Mouse (Mus musculus) embryonic facial prominence, embryonic 15.5 days (tissue): ENCODE measurements around the gene Gm45808. TPM values are rescaled to one million over a fixed set of nuclear protein-coding genes. Genes with fewer than 3 reads are reported as not detected.

Experiments
- ATAC-seq: fragments of 200-750 bp; cut with Nextera tagmentation; 2 replicates; pipeline ENCODE4 v1.8.0; 2017; ENCODE audit warnings: low read depth, moderate TSS enrichment; ENCODE audit not compliant: insufficient number of reproducible peaks, low FRiP score, low TSS enrichment
- H3K27ac ChIP-seq: fragments of 300-500 bp; sonication (generic); replicated peaks from 2 replicates; pipeline ENCODE4 v1.5.1; 2015; ENCODE audit warnings: mild to moderate bottlenecking, inconsistent platforms
- H3K27me3 ChIP-seq: fragments of 300-500 bp; sonication (generic); 2 replicates; pipeline ENCODE4 v1.6.1; 2015; ENCODE audit warnings: inconsistent platforms
- H3K36me3 ChIP-seq: fragments of 300-500 bp; sonication (generic); 2 replicates; pipeline ENCODE4 v1.6.1; 2015; ENCODE audit warnings: mild to moderate bottlenecking, inconsistent platforms
- H3K4me1 ChIP-seq: fragments of 300-500 bp; sonication (generic); 2 replicates; pipeline ENCODE4 v1.6.1; 2015; ENCODE audit warnings: inconsistent platforms
- H3K4me2 ChIP-seq: fragments of 300-500 bp; sonication (generic); replicated peaks from 2 replicates; pipeline ENCODE4 v1.6.1; 2015; ENCODE audit warnings: mild to moderate bottlenecking, inconsistent platforms
- H3K4me3 ChIP-seq: fragments of 300-500 bp; sonication (generic); replicated peaks from 2 replicates; pipeline ENCODE4 v1.5.1; 2015; ENCODE audit warnings: mild to moderate bottlenecking, inconsistent platforms
- H3K9ac ChIP-seq: fragments of 300-500 bp; sonication (generic); 2 replicates; pipeline ENCODE4 v1.6.1; 2015; ENCODE audit warnings: inconsistent platforms
- H3K9me3 ChIP-seq: fragments of 300-500 bp; sonication (generic); replicated peaks from 2 replicates; pipeline ENCODE4 v1.6.1; 2016; ENCODE audit warnings: inconsistent platforms
- WGBS: fragments of 180-500 bp; shearing (Covaris S2); methylation state at CpG from one replicate; pipeline ENCODE4 v1.1.7; 2015; 5-methylcytosine and 5-hydroxymethylcytosine counted together
- polyA plus RNA-seq: library from polyadenylated mRNA; unstranded; fragments of >200 nt; fragmentation: Nextera tagmentation; extraction: Ambion mirVana; gene quantifications from 2 replicates; pipeline ENCODE4 v1.2.1, GENCODE M21; 2015

Gene Gm45808
- polyA plus RNA-seq, 1 experiment from 2014 or later: not detected

GRCm38 (mm10) chr7:45508561-45508960 is 21.9 kb upstream of the Gm45808 start:
- Histone ChIP-seq H3K9me3 (no peaks in the 10 kb centered on the region), H3K4me1 (peaks cover 17% of the 10 kb centered on the region), H3K27me3 (no peaks in the 10 kb centered on the region), H3K27ac (no peak overlapping the region), H3K4me2 (peak overlapping the region; percentile 92; the same call in 1 of the 2 replicates), H3K9ac (no peak overlapping the region), H3K36me3 (peaks cover 20% of the 10 kb centered on the region), H3K4me3 (peak overlapping the region; percentile 82)
- no peak for ATAC-seq
- 85% methylated on average over 6 of the region's 6 CpGs for WGBS

- no peak for ATAC-seq
- H3K9me3 ChIP-seq: no peaks in the 10 kb centered on the region
- no peak overlapping the region for H3K27ac ChIP-seq
- H3K4me3 ChIP-seq: no peak overlapping the region
- H3K4me2 ChIP-seq: no peak overlapping the region
- no peaks in the 10 kb centered on the region for H3K27me3 ChIP-seq
- WGBS: 91% methylated on average over 6 of the region's 6 CpGs
- peaks cover 17% of the 10 kb centered on the region for H3K4me1 ChIP-seq
- peaks cover 25% of the 10 kb centered on the region for H3K36me3 ChIP-seq
- no peak overlapping the region for H3K9ac ChIP-seq
These were observed 21.0 kb upstream of the Gm45808 start for GRCm38 (mm10) chr7:45507583-45507982.

- Histone ChIP-seq H3K27ac (no peak overlapping the region), H3K4me1 (no peaks in the 10 kb centered on the region), H3K4me2 (no peak overlapping the region), H3K4me3 (no peak overlapping the region), H3K36me3 (peaks cover 87% of the 10 kb centered on the region), H3K9me3 (no peaks in the 10 kb centered on the region), H3K27me3 (no peaks in the 10 kb centered on the region), H3K9ac (no peak overlapping the region)
- no peak for ATAC-seq
- 95% methylated on average over 6 of the region's 6 CpGs for WGBS
These were observed 11.8 kb upstream of the Gm45808 start for GRCm38 (mm10) chr7:45498427-45498826.

- H3K4me1 ChIP-seq: peaks cover 8% of the 10 kb centered on the region
- no peak overlapping the region for H3K9ac ChIP-seq
- H3K36me3 ChIP-seq: peaks cover 75% of the 10 kb centered on the region
- no peak overlapping the region for H3K27ac ChIP-seq
- H3K9me3 ChIP-seq: no peaks in the 10 kb centered on the region
- H3K4me2 ChIP-seq: no peak overlapping the region
- no peak for ATAC-seq
- no peaks in the 10 kb centered on the region for H3K27me3 ChIP-seq
- no peak overlapping the region for H3K4me3 ChIP-seq
- 85% methylated on average over 9 of the region's 9 CpGs for WGBS
These were observed 7.9 kb upstream of the Gm45808 start for GRCm38 (mm10) chr7:45494548-45494947.

GRCm38 (mm10) chr7:45492951-45493350 is 6.3 kb upstream of the Gm45808 start:
- peaks cover 59% of the 10 kb centered on the region for H3K36me3 ChIP-seq
- no peaks in the 10 kb centered on the region for H3K9me3 ChIP-seq
- peaks cover 17% of the 10 kb centered on the region for H3K4me1 ChIP-seq
- H3K27me3 ChIP-seq: no peaks in the 10 kb centered on the region
- H3K4me3 ChIP-seq: no peak overlapping the region
- WGBS: 89% methylated on average over 5 of the region's 5 CpGs
- no peak overlapping the region for H3K27ac ChIP-seq
- H3K9ac ChIP-seq: no peak overlapping the region
- H3K4me2 ChIP-seq: no peak overlapping the region
- no peak for ATAC-seq

GRCm38 (mm10) chr7:45492225-45492844 is 5.7 kb upstream of the Gm45808 start:
- Histone ChIP-seq H3K36me3 (peaks cover 53% of the 10 kb centered on the region), H3K4me2 (no peak overlapping the region), H3K27ac (no peak overlapping the region), H3K9ac (no peak overlapping the region), H3K4me3 (no peak overlapping the region), H3K4me1 (peaks cover 18% of the 10 kb centered on the region), H3K9me3 (no peaks in the 10 kb centered on the region), H3K27me3 (no peaks in the 10 kb centered on the region)
- ATAC-seq: no peak
- WGBS: 87% methylated on average over 8 of the region's 8 CpGs

- 0 out of 2 replicates have a peak overlapping the region, but pooled peaks have one; percentile 24 for H3K4me2 ChIP-seq
- no peaks in the 10 kb centered on the region for H3K27me3 ChIP-seq
- peaks cover 20% of the 10 kb centered on the region for H3K4me1 ChIP-seq
- 16% methylated on average over 3 of the region's 3 CpGs for WGBS
- H3K9ac ChIP-seq: no peak overlapping the region
- peaks cover 42% of the 10 kb centered on the region for H3K36me3 ChIP-seq
- no peaks in the 10 kb centered on the region for H3K9me3 ChIP-seq
- ATAC-seq: no peak
- no peak overlapping the region for H3K4me3 ChIP-seq
- peak overlapping the region; percentile 31; the same call in 1 of the 2 replicates for H3K27ac ChIP-seq
These were observed 4.7 kb upstream of the Gm45808 start for GRCm38 (mm10) chr7:45491264-45491663.

- H3K9ac ChIP-seq: no peak overlapping the region
- ATAC-seq: no peak
- H3K4me1 ChIP-seq: peaks cover 20% of the 10 kb centered on the region
- H3K36me3 ChIP-seq: peaks cover 37% of the 10 kb centered on the region
- H3K9me3 ChIP-seq: no peaks in the 10 kb centered on the region
- peak overlapping the region; percentile 31; the same call in 1 of the 2 replicates for H3K27ac ChIP-seq
- H3K4me2 ChIP-seq: 0 out of 2 replicates have a peak overlapping the region, but pooled peaks have one; percentile 24
- WGBS: 35% methylated on average over 9 of the region's 9 CpGs
- H3K4me3 ChIP-seq: no peak overlapping the region
- H3K27me3 ChIP-seq: no peaks in the 10 kb centered on the region
These were observed 4.2 kb upstream of the Gm45808 start for GRCm38 (mm10) chr7:45490822-45491221.

- Histone ChIP-seq H3K36me3 (peaks cover 25% of the 10 kb centered on the region), H3K4me3 (no peak overlapping the region), H3K9me3 (no peaks in the 10 kb centered on the region), H3K27me3 (no peaks in the 10 kb centered on the region), H3K9ac (no peak overlapping the region), H3K4me2 (no peak overlapping the region), H3K4me1 (peaks cover 20% of the 10 kb centered on the region), H3K27ac (no peak overlapping the region)
- 76% methylated on average over 7 of the region's 7 CpGs for WGBS
- ATAC-seq: no peak
These were observed 3.0 kb upstream of the Gm45808 start for GRCm38 (mm10) chr7:45489578-45489977.

GRCm38 (mm10) chr7:45488293-45489204 is 1.9 kb upstream of the Gm45808 start, which contains the start of gene Dhdh:
Gene Dhdh, minus strand, starts transcription at chr7:45488805.
- peak within 1 kb of the TSS; percentile 48 for H3K4me3 ChIP-seq
- no peaks in the 10 kb centered on the region for H3K27me3 ChIP-seq
- peaks cover 15% of the 10 kb centered on the region for H3K36me3 ChIP-seq
- H3K4me2 ChIP-seq: peak within 1 kb of the TSS; percentile 67
- no peaks in the 10 kb centered on the region for H3K9me3 ChIP-seq
- peak within 1 kb of the TSS; percentile 83 for H3K27ac ChIP-seq
- H3K9ac ChIP-seq: peak within 1 kb of the TSS; percentile 35
- H3K4me1 ChIP-seq: peaks cover 20% of the 10 kb centered on the region
- 7% methylated on average over 38 of the region's 38 CpGs for WGBS
- ATAC-seq: peak; percentile 67; the same call in 1 of the 2 replicates

GRCm38 (mm10) chr7:45487861-45488292 is 1.3 kb upstream of the Gm45808 start:
- H3K4me3 ChIP-seq: peak overlapping the region; percentile 48
- WGBS: 46% methylated on average over 11 of the region's 11 CpGs
- no peaks in the 10 kb centered on the region for H3K27me3 ChIP-seq
- peak overlapping the region; percentile 35; the same call in 1 of the 2 replicates for H3K9ac ChIP-seq
- H3K4me2 ChIP-seq: peak overlapping the region; percentile 67
- H3K9me3 ChIP-seq: no peaks in the 10 kb centered on the region
- H3K27ac ChIP-seq: peak overlapping the region; percentile 83
- peaks cover 20% of the 10 kb centered on the region for H3K4me1 ChIP-seq
- 0 out of 2 replicates have a peak, but pooled peaks have one; percentile 22 for ATAC-seq
- peaks cover 8% of the 10 kb centered on the region for H3K36me3 ChIP-seq
